Mouse (Mus musculus) gastrocnemius, postnatal 14 days (tissue): Measurements from ENCODE around the gene Tcl1b1. TPM values are rescaled to one million over a fixed set of nuclear protein-coding genes. Genes with fewer than 3 reads are reported as not detected.
"Not testable (repeated sequence)": the region's sequence is repeated elsewhere in the genome, so short reads cannot be mapped to it uniquely, and the experiment has no call there.

Experiments
- DNase-seq: peaks from one replicate; pipeline ENCODE4 v3.0.0; 2021; ENCODE audit warnings: mixed read lengths
- intact Hi-C: fragments of 180-260 bp; cut with DNase I; formaldehyde crosslinking; loops from one replicate; pipeline ENCODE4 v1.15.1; 2025; ENCODE audit warnings: low total_unique reads
- long read RNA-seq, 2 experiments: library from polyadenylated mRNA; stranded (forward); transcript quantifications; one replicate each; pipeline ENCODE4 v2.0.0; 2021
- total RNA-seq, 2 experiments: library from RNA; stranded (reverse); gene quantifications; 2 replicates each; pipeline ENCODE4 v1.2.3; 2021

The Tcl1b1 gene
- total RNA-seq = not detected
- long read RNA-seq, experiment 1 = 0 reads
- long read RNA-seq, experiment 2 = 0 reads

DNA sequence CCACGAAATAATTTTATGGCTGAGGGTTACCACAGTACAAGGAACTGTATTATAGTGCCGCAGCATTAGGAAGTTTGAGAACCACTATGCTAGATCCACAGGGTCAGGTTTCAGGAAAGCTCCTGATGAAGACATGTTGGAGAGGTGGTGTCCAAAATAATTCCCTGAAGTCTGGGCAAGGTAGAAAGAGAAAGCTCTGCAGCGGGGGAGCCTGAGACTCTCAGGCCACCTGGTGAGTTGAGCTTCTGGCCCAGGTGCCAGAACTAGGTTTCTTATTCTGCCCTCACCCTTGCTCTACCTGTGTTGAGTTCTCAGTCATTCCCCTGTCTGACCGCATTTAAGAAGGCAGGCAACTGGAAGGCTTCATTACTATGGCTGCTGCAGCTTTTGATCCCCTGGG is at the start of gene Tcl1b1:
Gene Tcl1b1 (plus strand): TSS at position 301 of the 400 bp plus-strand sequence.
- intact Hi-C loops = no loop called here
- no peak for DNase-seq

DNA sequence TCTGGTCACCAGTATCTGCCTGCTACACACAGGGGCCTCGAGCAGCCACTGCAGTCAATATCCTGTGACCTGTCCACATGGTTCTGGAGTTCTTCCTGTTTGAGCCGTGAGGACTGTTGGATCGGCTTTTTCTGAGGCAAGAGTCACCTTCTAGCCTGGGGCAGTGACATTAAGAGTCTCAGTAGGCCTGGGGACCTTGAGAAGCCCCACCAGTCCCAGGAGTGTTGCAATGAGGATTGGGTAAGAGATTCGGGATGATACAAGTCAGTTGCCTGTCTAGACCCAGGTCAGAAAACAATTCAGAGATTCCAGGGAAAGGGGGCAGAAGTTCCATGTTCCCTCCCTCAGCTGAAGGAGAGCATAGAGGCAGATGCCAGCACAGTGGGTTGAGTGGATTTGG is 49.7 kb upstream of the Tcl1b1 start:
- intact Hi-C loops = no loop called here
- DNase-seq = no peak

- DNase-seq = no peak
- intact Hi-C loops = no loop called here
Observed at GRCm38 (mm10) chr12:105112321-105112988, 47.0 kb upstream of the Tcl1b1 start.

DNA sequence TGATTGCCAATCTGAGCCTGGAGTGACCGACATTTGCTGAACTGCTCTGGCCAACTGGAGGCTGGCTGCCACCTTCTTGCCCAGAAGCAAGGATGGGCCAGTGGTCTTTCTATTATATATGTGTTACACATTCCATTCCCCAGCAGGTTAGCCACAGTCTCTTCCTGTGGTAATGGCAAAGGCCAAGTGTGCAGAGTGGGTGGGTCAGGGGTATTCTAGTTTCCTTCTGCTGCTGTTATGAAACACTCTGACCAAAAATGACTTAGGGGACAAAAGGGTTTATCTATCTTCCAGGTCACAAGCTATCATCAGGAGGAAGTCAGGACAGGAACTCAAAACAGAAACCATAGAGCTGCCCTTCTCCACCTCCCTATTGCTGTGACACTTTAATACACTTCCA is 42.8 kb upstream of the Tcl1b1 start:
- no peak for DNase-seq

GRCm38 (mm10) chr12:105125362-105125761 is 34.1 kb upstream of the Tcl1b1 start:
- intact Hi-C loops = no loop called here
- DNase-seq = no peak

More for the DNA sequence above, 42.8 kb upstream of the Tcl1b1 start:
- intact Hi-C loops = no loop called here

DNA sequence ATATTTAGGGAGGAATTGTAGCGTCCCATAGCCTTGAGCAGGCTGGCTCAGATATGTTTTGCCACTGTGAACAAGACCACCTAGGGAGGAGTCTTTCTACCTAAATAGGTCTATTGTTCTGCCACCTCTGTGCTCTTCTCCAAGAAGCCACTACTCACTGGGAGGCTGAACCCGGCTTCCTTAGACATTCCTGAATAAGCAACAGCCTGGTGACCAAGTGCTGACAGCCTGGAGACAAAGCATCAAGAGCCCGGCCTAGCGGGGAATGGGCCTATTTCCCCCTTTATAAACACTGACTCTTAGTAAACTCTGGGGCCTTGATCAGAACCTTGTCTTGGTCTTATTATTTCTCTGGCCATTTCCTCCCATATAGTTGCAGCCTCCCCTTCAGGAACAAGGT is 33.0 kb upstream of the Tcl1b1 start:
- intact Hi-C loops = no loop called here
- DNase-seq = no peak

- intact Hi-C loops = no loop called here
- DNase-seq = no peak
Observed at GRCm38 (mm10) chr12:105127607-105128006, 31.9 kb upstream of the Tcl1b1 start.

- DNase-seq, intact Hi-C loops: not testable (repeated sequence)
Observed at GRCm38 (mm10) chr12:105129494-105130205, 29.8 kb upstream of the Tcl1b1 start.

- DNase-seq, intact Hi-C loops: not testable (repeated sequence)
Observed at GRCm38 (mm10) chr12:105134167-105134566, 25.3 kb upstream of the Tcl1b1 start.

DNA sequence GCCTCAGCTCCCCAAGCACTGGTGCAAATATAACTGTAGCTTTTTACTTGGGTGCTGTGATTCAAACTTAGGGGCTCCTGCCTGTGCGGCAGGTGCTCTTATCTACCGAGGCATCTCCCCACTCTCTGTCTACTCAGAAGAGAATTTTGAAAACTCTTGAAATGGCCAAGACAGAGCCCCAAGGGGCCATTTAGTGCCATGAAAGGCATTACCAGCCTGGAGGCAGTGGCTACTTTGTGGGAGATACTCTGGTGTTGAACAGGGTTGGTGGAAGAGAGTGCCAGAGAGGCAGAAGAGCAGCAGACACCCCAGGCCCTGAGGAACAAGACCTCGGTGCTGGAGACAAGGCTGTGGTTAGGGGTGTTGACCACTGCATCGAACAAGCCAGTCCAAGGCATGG is 24.7 kb upstream of the Tcl1b1 start:
- intact Hi-C loops, DNase-seq: not testable (repeated sequence)

DNA sequence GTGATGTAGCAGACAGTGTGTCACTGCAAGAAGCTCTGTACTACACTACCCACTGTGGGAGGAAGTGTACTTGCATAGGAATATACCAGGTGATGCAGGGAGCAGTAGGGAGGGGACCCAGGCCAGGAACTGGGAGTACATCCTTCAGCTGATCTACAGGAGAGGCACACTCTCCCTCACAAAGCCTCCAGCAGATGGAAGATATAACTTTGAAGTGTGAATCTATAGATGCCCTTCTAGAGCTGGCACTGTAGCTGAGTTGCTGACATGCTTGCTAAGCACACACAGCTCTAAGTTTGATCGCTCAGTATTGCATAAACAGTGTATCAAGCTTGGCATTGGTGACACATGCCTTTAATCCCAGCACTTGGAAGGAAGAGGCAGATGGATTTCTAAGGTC is 21.8 kb upstream of the Tcl1b1 start:
- DNase-seq, intact Hi-C loops: not testable (repeated sequence)

GRCm38 (mm10) chr12:105143096-105143495 is 16.4 kb upstream of the Tcl1b1 start:
- no peak for DNase-seq
- intact Hi-C loops = no loop called here

DNA sequence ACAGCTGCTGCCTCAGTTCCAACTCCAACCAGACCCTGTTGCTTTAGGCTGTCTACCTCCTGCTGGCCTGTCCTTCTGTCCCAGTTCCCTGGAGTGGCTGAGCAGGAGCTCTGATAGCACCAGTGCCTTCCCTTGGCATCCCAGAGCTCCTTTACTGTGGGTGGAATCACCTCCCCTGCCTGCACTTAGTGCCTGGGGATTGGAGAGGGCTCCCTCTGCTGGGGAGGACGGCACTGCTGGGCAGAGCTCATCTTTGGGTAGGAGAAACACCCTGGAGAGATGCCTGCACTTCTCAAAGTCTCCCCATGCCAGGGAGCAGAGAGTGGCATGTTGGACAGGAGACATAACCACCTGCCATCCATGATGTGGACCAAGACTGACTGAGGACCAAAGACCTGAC is 14.6 kb upstream of the Tcl1b1 start:
- DNase-seq, intact Hi-C loops: not testable (repeated sequence)

- no peak for DNase-seq
- intact Hi-C loops = no loop called here
Observed at GRCm38 (mm10) chr12:105145714-105146113, 13.8 kb upstream of the Tcl1b1 start, which contains the start of gene Tcl1b2. Tcl1b2 (plus strand) TSS chr12:105146014.

GRCm38 (mm10) chr12:105155286-105155685 is 4.2 kb upstream of the Tcl1b1 start:
- DNase-seq = peak; percentile 14
- intact Hi-C loops = not testable (repeated sequence)

GRCm38 (mm10) chr12:105158842-105159241 is 648 bp upstream of the Tcl1b1 start:
- no peak for DNase-seq
- intact Hi-C loops = no loop called here

GRCm38 (mm10) chr12:105166734-105167133 is 7.2 kb downstream of the Tcl1b1 start:
- intact Hi-C loops = no loop called here
- no peak for DNase-seq

DNA sequence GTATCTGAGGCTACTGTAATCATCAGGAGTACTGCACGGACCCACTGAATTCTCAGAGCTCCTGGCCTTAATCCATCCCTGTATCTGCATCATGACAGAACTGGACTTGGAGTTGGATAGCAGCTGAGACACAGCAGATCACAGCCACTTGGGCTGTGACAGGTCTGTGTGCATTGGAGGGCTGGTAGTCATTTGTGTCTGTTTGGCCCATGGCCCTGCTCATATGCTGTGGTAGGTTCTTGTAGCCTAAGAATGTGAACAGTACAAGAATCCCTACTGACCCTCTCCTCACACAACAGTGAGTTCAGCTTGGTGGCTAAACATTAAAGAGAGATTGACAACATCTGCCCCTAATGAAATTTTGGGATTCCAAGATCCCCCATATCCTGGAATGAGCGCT is 13.9 kb downstream of the Tcl1b1 start:
- intact Hi-C loops = loop anchor here (10.0 kb wide), 1 partner anchor 119 kb away; no protein-coding TSS in a partner anchor
- DNase-seq = no peak

DNA sequence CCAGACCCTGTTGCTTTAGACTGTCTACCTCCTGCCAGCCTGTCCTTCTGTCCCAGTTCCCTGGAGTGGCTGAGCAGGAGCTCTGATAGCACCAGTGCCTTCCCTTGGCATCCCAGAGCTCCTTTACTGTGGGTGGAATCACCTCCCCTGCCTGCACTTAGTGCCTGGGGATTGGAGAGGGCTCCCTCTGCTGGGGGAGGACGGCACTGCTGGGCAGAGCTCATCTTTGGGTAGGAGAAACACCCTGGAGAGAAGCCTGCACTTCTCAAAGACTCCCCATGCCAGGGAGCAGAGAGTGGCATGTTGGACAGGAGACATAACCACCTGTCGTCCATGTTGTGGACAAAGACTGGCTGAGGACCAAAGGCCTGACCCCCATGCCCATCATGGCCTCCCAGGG is 14.8 kb downstream of the Tcl1b1 start:
- peak; percentile 40 for DNase-seq
- intact Hi-C loops = loop anchor here (10.0 kb wide), 1 partner anchor 120 kb away; no protein-coding TSS in a partner anchor

GRCm38 (mm10) chr12:105176044-105176443 is 16.6 kb downstream of the Tcl1b1 start, which contains the start of gene Tcl1b5:
Tcl1b5 (plus strand) TSS chr12:105176344.
- intact Hi-C loops = loop anchor here (10.0 kb wide), 1 partner anchor 121 kb away; no protein-coding TSS in a partner anchor
- DNase-seq = not testable (repeated sequence)
